Mouse (Mus musculus): ENCODE results near the gene Phf21a.

Gene Phf21a

DNA sequence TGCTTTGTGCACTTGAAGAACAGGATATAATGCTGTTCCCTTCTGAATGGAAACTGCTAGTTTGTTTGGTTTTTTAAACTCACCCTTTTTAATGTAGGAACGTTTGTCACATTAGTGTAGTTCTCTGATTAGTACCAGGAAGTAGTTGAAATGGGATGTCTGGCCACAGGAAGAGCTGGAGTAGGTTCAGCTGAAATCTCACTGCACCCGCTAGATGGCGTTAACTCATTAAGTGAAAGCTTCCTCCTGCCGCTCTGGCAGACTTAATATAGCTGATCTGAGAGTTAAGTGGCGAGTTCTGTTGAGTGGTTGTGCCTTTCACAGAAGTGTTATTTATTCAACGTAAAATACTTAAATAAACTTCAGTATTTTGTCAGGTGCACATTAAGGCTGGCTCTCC, 203.5 kb downstream of the Phf21a start:
- DNase-seq (ENCODE audit: low read depth), result peak; percentile 94

DNA sequence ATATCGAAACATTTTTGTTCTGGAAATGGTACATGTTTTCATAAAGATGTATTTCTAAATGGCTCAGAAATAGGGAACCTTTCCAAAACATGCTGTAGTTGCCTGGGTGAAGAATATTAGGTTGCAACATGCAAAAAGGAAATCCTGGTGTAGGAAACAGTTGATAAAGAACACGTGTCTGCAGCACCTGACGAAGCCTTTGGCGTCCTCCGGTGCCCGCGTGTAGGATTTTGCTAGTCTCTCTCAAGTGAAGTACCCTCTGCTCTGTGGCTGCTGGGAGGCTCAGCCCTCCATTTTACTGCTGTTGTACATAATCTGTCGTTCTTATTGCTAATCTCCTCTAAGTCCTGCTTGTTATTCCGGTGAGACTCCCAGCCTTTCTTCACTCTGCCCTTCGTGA, 207.0 kb downstream of the Phf21a start:
- peak; percentile 82 for DNase-seq (ENCODE audit: low read depth)

DNA sequence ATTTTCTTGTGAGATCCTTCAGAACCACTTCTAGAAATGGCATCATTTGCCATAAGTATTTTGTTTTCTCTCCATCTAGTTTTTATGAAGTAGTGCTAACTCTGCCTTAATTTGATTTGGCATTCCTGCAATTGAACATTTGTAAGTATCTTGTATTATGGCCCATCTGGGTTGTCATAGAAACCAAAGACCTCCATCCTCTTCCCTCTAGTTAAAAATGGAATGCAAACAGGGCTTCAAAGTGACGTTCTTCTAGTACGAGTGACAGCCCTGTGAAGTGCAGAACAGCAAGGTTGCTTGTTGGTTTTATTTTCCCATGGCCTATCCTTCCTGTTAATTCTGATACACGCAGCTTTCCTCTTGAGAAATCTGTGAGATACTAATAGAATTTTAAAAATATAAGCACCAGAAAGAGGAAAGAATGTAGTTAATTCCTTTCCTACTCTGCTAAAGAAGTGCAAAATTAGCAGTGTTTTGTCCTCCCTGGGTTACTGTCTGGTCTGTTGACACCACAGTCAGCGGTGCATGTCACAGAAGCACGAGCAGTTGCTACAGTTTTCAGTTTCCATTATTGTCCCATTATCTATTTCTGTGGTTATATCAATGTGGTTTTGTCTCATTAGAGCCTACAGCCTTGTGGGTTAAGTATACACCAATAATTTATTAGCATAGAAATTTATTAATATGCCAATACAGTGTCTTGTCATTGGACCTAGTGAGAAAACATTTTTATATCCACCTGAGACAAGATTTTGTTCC, 209.1 kb downstream of the Phf21a start:
- no peak for DNase-seq (ENCODE audit: low read depth)

DNA sequence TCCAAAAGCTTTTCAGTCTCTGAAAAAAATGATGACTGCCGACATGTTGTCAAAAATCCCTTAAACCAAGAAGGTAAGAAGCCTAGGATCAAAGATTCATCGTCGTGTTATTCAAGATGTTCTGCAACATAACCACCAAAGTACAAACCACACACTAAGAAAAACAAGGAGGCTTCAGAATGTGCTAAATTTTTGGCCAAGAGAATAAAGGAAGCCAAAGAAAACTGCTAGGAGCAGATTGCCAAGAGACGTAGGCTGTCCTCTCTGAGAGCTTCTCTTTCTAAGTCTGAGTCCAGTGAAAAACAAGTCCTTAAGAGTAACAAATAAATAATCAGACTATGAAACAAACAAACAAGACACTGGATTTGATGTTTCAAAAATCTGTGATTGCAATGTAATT, 219.6 kb downstream of the Phf21a start:
- DNase-seq (ENCODE audit: low read depth), result no peak

DNA sequence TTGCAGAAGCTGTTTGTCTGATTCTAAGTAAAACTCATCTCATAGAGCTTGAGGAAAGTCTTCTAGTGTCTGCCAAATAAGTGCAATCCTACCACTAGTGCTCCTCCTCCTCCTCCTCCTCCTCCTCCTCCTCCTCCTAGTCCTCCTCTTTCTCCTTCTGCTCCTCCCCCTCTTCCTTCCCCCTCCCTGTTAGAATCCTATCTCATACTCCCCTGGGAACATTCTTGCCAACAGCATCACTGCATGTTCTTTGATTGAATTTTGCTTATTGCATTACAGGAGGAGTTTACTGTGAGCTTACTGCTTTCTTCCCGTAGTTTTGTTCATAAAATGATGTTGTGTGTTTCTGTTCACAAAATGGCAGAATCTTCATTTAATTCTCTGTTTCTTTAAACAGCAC, 221.1 kb downstream of the Phf21a start:
- DNase-seq (ENCODE audit: low read depth), result no peak

DNA sequence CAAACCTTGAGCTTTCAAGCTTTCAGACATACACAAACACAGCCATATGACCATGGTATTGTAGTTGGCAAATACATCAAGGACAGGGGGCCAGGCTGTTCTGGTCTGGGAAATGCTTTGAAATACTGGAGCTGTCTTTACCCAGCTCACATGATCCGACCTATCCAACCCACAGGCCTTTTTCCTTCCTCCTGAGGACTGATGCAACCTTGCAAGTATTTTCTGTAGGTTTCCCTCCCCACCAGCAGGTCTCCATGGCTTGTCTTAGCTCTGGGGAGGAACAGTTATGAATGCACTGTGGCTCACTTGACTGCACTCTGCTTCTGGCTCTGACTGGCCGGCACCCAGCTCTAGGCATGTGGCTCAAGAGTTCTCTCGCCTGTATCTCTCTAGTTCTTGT, 223.7 kb downstream of the Phf21a start:
- DNase-seq (ENCODE audit: low read depth), result peak; percentile 57

DNA sequence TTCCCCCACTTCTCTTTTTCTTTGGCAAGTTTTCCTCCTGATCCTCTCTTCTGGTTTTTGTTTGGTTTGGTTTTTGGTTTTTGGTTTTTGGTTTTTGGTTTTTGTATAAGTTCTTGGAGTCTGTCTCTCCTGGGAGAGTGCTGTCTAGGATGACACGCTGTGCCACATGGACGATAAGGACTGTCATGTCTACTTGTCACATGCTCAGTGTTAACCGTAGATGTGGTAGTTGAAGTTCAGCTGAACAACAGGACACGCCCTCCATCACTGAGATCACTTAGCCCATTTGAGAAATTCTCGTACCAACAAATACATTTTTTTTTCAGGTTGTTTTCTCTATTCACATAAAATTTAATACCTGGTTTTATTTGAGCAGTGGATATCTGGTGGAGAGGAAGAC, 224.3 kb downstream of the Phf21a start:
- DNase-seq (ENCODE audit: low read depth), result no peak

DNA sequence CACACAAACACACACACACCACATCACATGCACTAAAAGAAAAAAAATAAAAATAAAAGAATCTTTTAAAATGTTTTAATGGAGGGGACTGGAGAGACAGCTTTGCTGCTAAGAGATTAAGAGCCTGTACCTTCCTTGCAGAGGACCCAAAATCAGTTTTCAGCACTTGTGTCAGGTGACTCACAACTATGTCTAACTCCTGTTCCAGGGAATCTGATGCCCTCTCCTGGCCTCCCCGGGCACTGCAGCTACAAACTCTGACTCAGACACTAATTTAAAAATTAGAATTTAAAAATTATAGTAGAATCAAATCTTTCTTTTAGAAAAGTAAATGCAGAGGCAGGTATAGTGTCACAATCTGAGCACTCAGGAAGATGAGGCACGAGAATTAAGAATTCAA, 229.8 kb downstream of the Phf21a start:
- peak; percentile 57 for DNase-seq (ENCODE audit: low read depth)

DNA sequence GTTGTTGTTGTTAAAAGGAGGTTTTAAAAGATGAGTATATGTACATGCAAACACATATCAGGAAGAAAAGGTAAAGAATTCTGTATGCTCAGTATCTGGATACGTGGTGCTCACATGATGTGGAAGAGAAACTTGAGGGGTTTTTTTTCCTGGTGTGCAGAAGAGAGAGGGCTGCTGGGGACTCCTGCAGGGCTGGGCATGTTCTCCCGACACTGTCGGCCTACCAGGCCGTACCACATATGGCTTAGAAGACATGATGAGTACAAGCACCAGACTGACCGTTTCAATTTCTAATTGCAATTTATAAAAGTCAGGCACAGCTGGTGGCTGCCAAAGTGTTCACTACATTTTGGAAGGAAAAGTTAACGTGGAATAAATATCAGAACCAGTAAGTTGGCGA, 232.8 kb downstream of the Phf21a start:
- no peak for DNase-seq (ENCODE audit: low read depth)

DNA sequence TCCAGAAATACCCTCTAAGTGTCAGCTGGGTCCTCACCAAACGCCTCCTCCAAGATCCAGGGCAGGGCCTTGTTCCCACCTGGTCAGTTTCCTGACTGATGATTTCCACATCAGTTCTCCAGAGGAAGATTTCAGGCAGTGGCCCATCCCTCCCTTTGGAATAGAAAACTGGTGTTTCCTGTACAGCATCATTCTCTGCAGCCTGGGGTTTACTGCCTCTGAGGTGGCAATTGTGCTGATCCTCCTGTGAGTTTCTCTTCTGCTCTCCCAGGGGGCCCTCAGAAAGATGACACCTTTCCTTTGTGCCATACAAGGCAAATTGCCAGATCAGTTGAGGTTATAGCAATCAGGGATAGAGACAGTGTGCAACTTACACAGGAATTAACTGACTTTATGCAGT, 233.3 kb downstream of the Phf21a start:
- DNase-seq (ENCODE audit: low read depth), result no peak

DNA sequence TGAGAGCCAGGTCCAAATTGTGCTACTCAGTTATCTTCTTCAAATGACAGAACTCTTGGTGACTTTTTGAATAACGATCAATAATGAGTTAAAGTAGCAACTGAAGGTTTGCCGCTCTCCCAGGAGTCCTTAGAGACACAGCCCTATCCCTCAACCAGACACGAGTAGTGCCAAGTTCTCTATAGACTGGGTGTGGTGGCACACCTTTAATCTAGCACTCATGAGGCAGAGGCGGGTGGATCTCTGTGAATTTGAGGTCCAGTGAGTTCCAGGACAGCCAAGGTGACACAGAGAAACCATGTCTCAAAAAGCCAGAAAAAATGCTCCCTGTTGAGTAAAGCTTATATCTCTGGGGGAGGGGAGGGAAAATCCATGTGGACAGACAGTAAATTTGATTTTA, 234.7 kb downstream of the Phf21a start:
- DNase-seq (ENCODE audit: low read depth), result no peak

DNA sequence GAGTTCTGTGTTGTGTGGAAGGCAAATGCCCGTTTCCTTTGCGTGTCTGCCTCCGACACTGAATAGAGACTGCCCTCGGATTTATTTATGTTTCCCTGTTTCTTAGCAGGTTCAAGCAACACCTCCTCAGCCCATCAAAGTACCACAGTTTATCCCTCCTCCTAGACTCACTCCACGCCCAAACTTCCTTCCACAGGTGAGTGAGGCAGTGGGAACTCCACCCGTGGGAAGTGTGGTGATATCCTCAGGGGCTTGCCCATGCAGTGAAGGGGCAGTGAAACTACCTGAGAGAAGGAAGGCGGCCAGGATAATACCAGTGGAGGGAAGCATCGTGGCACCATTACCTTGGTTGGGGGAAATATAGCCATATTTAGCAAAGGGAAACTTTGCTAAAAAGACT, 235.3 kb downstream of the Phf21a start:
- no peak for DNase-seq (ENCODE audit: low read depth)

DNA sequence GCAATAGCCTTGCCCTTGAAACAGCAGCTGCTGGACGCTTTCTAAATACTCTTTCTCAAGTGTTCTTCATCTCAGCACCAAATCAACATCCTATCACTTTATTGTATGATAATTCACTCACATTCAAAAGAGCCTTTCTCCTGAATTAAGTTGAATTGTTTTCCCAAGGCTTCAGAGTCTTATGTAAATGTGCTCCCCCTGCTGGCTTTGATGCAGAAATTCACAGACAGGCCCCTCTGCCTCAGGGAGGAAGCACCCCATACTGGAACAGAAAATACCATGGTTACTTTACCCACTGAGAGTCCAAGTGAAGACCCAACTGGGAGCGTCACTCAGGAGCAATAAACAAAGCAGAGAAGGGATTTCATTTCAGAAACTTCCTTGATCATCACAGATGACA, 237.9 kb downstream of the Phf21a start:
- DNase-seq (ENCODE audit: low read depth), result peak; percentile 74

DNA sequence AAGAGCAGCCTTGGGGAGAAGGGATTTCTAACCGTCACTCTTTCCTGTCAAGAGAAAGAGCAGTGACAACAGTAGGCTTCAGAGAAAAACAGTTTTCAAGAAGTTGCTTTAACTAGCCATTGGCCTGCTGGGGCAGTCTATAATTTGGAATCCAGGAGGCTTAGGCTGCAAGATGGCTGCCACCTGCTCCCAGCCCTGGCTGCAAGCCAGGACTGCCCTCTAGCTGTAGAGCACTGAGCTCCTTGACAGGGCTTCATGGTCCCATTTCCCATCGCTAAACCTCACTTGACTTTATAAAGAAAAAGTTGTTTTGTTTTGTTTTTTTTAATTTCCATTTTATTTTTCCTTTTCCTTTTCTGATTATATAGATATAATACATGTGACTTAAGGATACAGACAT, 238.5 kb downstream of the Phf21a start:
- peak; percentile 60 for DNase-seq (ENCODE audit: low read depth)

DNA sequence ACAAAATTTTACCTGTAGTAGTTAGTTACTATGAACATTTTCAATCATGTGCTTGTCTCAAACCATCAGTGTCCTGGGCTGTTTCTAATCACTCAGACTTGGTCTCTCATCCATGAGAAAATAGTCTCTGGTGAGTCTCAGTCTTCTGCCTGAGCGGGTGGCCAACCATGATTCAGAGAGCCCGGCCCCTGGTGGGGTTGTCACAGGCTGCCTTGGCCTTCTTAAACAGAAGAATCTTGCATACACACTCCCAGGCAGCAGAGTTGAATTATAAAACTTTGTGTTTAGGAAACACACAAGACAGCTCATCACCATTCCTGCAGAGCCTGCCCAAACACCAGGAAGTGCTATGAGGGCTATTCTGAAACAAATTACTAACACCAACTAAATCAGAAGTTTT, 239.0 kb downstream of the Phf21a start:
- no peak for DNase-seq (ENCODE audit: low read depth)

DNA sequence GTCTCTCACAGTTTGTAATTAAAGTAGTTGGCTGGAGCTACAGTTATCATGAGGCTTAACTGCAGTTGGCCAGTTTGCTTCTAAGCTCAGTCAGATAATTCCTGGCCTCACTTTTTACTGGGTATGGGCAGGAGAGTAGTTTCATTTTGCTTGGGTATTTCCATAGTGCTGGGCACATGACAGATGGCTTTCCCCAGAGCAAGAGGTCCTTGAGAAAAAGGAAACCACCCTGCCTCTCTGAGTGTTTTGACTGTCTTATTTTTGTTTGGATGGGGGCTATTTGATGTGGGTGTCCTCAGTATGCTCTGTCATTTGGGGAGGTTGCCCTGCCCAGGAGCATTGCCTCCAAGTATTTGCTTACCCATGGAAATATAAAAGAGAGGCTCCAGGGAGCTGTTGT, 249.5 kb downstream of the Phf21a start:
- DNase-seq (ENCODE audit: low read depth), result no peak

DNA sequence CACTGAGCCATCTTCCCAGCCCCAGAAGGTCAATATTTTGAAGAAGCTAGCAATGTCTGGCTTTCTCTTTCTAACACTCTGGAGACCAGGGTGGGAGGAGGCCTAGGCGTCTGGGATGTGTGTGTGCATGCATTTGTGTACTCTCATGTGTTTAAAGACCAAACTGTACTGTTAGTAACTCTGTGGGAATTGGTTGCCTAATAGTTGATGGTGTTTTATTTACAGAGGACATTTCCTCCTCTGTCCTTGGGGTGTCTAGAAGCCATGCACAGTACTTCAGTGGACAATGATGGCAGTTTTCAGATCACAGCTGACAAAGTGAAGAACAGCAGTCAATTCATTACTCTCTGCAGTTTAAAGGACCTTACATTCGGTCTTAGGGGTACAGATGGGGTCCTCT, 254.3 kb downstream of the Phf21a start:
- DNase-seq (ENCODE audit: low read depth), result no peak

DNA sequence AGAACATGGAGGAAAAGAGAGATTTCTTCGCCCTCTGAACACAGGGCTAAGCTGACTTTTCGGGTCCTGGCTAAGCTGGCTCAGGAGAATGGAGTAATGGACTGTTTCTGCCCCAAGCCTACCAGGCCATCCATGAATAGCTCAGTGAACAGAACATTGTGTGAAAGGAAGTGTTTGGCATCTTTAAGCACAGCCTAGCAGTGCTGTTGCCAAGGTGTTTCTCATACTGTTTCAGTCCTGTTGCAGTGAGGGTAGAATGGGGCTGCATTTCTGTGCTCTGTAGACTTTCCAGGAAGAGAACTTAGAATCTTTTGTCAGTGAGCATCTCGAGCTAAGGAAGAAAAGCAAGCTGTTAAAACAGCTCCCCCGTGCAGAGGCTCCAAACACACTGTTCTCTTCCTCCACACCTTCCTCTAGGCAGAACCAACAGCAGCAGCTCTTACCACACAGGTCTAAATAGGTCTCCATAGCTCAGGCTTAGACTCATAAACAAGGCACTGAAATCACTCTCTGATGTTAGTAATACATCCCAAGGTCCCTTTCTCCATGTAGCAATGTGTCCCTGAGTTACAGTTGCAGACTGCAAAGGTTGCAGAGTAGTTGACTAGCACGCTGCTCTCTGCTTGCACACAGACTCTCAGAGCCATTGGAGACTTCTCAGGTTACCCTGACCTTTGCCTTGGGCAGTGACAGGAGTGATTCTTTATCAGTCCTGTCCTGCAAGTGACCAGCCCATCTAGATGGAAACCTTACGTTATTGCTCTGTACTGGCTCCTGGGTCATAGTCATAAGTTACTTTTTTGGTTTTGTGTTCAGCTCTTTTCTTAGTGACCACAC, 256.9 kb downstream of the Phf21a start:
- no peak for DNase-seq (ENCODE audit: low read depth)

DNA sequence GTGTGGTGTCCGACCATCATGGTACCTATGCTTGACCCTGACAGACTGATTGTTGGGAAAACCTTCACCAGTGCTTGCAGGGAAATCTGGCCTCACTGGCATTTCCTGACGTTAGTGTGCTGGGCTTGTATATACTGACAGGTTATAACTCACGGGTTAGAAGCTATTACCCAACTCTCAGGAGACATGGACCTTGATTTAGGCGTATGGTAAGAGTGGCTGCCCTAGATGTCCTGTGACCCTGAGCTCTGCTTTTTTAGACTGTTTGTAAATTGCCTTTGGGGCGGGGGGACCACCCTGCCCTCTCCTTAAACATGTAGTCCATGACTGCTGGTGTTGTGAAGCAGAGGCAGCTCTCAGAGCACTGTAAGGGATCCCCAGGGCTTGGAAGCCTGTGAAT, 257.8 kb downstream of the Phf21a start:
- DNase-seq (ENCODE audit: low read depth), result no peak

DNA sequence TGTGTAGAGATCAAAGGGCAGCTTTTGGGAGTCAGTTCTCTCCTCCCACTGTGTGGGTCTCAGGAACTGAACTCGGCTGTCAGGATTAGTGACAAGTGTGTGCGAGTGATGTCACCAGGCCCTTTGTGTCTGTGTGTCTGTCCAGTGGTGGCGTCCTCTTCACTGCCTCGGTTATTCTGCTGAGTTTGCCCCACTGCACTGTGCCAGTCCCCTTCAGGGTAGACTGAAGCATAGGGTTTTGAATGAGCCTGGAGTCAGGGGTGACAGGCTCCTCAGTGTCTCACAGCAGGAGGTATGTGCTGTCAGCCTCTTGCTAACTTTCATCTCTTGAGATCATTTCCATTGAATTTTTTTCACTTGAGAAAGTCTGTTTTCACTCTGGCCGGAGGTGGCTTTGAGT, 260.5 kb downstream of the Phf21a start:
- no peak for DNase-seq (ENCODE audit: low read depth)

DNA sequence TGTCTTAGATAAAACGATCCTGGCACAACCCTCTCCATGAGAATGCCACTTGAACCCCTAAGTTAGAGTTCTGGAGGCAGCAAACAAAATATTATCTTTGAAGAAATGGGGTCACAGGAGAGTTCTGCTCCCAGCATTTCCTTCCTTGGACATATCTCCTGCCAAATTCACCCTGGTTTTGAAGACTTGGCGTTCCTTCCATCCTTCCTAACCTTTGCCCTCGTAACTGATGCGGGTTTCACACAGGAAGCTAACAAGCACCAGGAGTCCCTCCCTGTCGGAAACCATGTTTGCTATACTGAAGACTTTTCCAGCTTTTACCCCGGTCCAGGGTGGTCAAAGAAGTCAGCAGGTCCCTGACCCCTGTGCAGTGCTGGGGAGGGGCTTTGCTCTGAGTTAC, 261.3 kb downstream of the Phf21a start:
- no peak for DNase-seq (ENCODE audit: low read depth)

DNA sequence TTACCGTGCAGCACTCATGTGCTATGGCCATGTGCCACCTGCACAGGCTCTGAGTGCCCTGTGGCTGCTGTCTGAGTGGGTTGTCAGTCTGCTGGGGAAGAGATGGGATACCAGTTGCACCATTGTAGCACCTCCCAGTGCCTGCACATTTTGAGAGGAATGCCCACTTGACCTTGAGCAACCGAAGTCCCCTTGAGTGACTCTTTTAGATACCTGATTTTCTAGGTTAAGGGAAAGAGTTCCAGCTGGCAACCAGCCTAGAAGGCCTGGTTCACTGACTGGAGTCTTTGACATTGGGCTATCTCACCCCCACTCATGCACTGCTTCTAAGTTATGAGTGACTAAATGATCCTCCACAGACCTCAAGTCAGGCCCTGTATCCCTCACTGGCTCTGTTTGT, 266.4 kb downstream of the Phf21a start:
- DNase-seq (ENCODE audit: low read depth), result no peak

DNA sequence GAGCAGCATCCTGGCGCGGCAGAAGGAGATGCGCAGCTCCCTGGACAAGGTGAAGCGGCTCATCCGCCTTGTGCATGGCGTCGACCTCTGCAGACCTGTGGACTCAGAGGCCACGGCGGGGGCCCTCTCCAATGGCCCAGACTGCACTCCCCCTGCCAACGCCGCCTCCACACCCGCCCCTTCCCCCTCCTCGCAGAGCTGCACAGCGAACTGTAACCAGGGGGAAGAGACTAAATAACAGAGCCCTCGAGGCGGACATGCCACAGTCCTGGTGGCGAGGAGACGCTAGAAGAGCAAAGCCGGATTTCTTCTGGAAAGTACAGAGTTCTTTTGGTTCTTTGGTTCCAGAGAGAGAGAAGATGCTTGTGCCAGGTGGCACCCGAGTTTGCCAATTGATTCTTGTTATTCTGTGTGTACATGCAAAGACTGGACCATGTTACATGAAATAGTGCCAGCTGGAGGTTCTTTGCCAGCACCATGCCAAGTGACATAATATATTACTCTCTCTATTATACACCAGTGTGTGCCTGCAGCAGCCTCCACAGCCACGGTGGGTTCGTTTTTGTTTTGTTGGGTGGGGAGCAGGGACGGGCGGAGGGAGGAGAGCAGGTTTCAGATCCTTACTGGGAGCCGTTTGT, 267.4 kb downstream of the Phf21a start:
- DNase-seq (ENCODE audit: low read depth), result no peak

All from 416B (cell line).